Mouse (Mus musculus) 416B (cell line): Measurements from ENCODE around the gene Sec61b.

Experiments
- DNase-seq: peaks from one replicate; pipeline ENCODE4 v3.0.0; 2011; ENCODE audit warnings: low read depth

The Sec61b gene

DNA sequence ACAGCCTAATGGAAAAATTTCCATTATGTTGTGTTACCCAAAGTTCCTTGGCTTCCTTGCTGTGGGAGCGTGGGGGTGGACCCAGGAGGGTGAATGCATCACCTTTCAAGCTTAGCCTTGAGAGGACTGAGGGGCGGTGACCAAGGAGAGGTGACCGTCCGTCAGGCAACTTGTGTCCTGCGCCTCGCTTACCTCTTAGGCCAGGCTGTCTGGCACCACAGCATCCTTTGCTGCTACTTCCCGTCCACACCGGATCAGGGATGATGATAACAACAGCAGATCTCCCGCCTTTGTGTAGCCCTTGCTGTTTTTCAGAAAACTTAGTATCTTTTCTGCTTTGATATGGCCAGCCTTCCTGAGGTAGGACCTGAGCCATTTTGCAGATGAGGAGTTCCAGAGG, 6.1 kb downstream of the Sec61b start:
- DNase-seq = no peak

DNA sequence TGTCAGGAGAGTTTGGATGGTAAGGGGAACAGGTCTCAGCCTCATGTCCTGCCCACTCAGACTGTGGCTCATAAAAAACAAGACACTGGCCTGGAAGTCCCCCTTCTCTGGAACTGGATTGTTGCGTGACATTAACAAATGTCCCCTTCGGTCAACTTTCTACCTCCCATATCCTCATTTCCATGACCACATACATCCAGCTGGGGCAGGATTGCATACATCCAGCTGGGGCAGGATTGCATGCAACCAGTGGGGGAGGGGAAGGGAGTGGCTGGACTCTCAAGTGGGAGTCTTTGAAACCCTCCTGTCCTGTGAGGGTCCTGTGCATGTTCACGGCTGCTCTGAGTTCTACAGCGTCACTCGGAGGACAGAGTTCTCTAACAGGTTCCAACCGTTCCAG, 16.8 kb downstream of the Sec61b start:
- DNase-seq = no peak

DNA sequence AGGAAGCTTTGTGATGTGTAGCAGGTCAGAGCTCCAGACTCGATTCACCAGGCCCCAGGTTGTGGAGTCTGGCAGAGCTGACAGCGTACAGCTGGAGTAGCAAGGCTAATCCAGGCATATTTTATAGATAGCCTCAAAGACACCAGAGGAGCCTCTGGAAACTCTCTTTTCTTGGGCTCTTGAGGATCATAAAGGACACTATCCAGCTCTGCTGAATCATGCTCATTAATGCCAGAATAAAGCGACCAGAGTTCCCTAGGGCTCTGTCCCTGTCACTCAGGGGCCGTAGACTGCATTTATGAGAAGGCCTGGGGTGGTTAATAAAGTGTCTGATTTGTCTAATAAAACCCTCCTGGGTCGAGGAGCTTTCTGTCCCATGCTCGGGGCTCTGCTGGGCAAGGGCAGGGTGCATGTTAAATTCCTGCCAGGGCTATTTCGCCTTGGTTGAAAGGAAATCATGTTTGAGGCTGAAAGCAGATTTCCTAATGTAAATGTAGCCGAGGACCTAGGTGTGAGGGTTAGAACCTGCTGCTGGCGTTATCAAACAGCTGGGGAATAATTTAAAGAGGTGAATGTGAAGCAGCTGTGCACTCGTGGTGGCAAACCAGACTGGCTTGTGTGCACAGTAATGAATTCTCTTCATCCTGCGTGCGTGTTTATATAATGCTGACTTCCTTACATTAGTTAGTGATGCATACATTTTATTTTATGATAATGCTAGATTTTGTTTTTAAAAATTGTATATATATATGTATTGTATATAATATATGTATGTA, 18.0 kb downstream of the Sec61b start:
- no peak for DNase-seq

DNA sequence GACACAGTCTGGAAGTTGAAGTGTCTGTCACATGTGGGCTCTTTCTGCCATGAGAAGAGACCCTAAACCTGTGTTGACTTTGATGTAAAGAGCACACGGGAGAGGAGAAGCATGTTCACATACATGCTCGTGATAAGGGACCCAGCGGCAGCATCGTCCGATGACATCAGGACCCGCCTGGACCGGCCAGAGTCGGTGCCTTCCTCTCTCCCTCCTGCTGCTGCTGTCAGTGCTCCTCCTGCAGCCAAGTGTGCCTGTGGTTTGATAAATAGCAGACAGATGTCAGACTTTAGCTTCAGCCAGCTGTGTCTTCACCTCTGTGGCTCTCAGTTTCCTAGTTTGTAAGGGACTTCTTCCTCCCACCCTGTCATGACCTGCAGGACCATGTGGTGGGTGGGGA, 19.0 kb downstream of the Sec61b start:
- no peak for DNase-seq

DNA sequence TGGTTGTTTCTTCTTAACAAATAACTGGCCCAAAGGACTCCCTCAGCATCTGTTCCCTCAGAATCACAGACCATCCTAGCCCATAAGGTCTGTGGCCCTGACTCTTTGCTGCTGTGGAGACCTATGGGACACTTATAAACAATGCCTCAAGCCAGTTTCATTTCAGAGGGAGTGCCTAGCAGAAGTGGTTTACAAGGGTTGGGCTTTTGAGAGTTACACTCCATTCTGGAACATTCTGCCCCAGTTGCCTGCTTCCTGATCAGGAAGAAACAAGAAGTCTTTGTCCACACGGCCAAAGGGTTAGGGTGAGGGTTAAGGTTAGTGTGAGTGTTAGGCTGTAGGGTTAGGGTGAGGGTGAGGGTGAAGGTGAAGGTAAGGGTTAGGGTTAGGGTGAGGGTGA, 19.7 kb downstream of the Sec61b start:
- DNase-seq = no peak

DNA sequence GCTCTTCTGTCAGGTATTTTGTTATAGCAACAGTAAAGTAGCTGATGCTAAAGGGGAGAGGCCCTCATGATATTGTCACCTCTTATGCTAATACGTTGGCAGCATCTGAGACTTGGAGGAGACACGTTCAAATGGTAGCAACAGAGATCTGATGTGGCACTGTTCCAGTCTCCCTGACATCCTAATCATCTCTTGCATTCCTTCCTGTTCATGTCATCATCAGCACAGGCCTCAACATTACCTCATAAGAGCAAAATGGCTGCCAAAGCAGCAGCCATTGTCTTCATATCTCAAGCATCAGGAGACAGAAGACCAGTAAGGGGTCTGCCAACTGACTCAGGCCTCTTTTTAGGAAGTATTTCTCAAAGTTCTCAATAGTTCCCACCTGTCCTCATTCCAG, 20.2 kb downstream of the Sec61b start:
- DNase-seq = peak; percentile 72

DNA sequence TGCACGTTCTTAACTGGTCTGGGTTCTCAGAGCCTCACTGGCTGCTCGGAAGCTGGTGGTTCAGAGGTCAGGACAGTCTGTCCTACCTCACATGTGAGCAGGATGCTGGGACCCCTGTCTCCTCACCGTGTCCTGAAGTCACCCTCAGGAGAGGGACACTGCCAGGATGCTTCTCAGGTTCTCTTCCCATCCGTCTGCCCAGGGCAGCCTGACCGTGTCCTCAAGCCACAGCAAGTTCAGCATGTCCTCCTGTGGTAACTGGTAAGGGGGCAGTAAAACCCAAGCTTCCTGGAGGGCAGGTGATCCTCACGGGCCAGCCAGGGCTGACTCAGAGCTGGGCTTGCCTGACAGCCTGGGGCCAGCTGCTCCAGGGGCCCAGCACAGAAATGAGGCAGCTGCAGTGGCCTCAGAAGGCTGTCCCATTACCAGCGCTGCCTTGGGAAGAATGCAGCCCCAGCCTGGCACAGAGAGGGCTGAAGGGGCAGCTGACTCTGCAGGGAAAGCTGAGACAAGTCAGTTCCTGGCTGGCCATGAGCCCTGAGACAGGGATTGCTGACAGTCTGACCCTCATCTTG, 23.4 kb downstream of the Sec61b start:
- no peak for DNase-seq

DNA sequence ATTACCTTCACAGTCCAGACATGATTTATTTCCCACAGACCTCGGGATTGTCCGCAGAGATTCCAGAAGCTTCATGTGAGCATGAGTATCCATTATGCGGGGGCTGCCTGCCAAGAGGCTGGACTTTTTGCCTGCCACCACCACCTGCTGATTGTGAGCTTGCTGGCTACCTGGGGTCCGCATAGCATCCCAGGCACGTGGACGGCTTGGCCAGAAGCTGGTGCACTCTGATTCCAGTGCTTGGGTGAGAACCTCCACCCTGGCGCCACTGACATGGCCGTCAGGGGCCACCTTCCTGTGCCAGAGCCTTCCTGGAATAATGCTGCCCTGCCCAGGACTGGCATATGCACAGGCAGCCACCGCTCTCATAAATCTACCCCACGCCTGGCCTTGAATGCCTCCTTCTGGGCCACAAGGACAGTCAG, 24.7 kb downstream of the Sec61b start:
- DNase-seq = no peak

DNA sequence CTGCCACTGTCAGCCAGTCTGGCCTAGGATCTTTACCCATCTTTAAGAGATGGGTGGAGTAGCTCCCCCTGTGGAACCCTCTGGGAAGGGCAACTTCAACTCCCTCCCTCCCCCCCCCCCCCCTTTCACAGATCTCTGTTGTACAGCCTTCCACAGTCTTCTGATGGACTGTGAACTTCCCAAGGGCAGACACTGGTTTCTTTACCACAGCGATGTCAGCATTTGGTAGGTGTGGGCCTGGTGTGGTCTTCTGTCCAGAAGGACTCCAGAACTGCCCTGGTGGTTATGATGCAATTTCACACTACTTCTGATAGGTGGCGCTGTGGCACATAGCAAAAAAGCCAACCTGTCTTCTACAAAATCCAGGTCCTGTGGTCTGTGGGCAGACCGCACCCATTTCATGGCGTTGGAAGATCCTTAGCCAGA, 28.1 kb downstream of the Sec61b start:
- DNase-seq = peak; percentile 69

DNA sequence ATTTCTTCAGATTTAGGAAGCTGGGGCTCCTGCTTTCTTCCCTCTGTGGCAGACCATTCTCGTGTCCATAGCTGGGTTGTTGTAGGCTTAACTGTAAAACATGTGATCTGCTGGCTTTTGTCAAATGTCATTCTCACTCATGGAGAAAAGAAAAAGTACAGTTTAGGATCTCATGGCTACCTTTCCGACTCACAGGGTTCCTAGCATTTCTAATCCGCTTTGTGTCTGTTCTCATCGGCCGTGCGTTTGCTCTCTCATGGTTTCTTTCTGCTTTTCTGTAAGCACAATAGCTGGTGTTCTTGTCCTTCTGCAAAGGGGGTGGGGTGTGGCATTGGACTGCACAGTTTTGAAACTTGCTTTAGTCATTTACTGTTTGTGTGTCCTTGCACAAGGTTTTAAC, 28.6 kb downstream of the Sec61b start:
- no peak for DNase-seq

DNA sequence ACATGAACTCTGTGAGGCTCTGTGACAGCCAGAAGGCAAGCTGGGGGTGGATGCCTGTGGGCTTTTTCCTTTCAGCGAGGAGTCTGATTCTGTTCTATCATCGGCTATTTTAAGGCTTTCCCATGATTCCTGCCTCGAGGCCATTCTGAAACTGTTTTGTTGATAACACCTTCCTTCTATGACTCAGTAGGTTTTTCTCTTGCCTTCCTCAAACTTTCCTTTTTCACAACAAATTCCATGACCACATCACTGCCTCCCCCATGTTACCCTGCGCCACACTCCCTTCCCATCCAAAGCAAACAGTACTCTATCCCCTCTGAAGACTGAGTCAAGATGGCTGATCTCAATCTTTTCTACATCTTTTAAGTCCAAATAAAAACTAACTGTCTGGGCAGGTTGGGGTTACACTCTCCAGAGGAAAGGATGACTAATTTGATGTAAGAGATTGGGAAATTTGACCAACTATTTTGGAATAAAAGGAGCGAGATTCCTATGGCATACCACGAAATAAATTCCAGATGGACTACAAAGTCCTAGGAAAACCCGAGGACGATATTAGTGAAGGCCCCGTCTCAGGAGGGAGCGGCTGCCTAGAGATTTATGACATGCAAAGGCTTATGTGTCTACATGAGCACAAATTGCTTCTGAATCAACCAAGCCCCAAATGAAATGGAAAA, 30.5 kb downstream of the Sec61b start:
- no peak for DNase-seq

DNA sequence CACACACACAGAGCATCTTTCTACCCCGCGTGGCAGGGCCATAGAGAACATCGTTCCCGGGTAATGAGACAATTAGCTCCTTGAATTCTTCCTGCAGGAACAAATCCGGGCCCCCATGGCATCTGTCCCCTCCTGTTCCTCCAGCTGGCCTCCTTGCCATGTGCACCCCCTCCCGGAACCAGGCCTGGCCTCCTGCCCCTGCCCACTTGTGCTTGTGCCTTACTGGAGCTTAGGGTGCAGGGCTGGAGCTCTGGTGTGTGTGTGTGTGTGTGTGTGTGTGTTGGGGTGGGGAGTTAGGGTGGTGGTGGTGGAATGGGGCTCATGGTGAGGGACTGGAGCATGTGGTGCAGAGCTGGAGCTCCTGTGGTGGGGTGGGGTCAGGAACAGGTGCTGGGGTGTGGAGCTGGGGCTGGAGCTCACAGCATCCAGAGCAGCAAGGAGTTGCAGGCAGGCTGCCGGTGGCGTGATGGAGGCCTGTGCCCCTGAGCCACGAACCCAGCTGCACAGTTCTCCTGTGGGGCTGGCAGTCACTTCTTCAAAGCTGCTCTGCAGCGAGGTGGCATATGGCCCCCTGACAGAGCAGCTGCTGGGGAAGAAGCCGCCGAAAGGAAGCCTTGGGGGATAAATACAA, 44.2 kb downstream of the Sec61b start:
- DNase-seq = no peak

DNA sequence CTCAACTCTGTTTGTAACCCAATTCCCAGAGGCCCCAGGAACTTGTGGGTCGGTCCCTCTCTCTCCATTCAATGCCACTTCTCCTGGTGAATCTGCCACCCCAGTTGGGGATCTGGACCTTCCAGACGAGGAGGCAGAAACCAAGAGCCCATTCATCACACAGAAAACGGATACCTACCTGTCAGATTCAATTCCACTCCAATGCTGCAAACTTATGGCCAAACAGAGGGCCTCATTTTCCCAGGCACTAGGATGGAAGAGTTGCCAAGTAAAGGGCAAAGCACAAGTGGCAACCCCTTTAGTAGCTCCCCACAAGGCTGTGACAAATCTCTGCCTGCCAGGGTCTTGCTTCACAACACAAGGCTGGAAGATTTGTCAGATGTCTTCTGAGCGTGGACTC, 45.6 kb downstream of the Sec61b start:
- no peak for DNase-seq

DNA sequence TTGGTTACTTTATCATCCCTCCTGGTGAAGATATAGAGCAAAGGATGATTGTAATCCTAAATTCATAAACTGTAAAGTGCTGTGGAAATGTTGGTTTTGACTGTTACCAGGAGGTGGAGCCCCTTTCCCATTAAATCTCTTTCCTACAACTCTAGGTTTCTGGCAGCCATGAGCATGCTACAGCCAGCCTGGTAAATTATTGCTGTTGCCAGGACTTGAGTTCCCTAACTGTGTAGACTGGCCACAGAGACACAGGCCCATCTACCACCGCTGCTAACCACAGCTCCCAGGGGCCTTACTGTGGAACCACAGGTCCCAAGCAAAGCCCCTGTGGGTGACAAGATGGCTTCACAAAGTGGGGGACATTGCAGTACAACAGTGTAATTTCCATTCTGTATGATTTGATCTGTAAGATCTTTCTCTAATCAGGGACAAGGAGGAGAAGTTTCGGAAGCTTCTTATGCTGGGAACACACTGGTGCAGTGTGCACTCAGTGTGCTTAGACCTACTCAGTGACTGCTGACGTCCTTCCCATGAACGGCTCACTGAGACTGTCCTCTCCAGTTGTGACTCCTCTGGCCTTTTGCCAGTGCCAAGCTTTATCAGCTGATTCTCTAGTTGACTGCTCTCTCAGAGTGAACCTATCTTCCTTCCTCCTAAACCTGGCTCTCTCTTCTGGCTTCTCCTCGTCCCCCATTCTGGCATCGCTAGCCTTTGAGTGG, 47.6 kb downstream of the Sec61b start:
- peak; percentile 24 for DNase-seq

DNA sequence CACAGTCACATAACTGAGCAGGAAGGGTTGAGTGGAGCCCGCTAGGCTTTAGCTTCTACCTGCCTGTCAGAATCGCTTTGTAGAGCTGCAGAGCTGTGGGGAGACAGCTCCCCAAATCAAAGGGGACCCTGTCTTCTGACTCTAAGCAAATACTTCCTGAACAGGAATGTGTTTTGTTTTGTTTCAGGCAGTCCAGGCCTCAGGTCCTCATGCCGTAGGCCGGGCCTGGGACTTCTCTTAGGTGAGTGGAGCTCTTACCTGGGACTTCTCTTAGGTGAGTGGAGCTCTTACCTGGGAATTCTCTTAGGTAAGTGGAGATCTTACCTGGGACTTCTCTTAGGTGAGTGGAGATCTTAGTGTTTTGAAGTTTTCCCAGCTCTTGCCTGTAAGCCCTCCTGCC, 55.4 kb downstream of the Sec61b start:
- DNase-seq = no peak
